Mouse (Mus musculus) spleen, adult 12 weeks (tissue): ENCODE data around the gene Olfr740.

Source experiments
- DNase-seq: peaks from one replicate; pipeline ENCODE4 v3.0.0; 2022; ENCODE audit warnings: low spot score

Gene Olfr740

DNA sequence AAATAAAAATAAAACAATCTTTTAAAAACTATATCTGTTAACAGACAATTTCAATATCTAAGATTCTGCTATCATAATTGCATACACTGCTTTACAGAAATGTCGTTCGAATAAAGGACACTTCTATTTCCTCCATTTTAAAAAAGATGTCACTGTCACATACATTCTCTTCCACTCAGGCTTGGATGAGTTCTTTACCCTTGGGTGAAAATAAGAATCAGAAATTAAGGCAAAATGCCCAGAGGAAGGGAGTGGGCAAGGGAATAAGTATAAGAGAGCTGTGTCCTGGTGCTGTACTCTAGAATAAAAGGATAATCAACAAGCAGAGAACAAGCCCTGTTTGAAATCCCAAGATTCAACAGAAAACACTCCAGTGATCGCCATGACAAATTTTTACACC, at the start of gene Olfr740:
Gene Olfr740, plus strand, starts transcription at position 301 of the 400 bp plus-strand sequence.
- DNase-seq, result no peak

DNA sequence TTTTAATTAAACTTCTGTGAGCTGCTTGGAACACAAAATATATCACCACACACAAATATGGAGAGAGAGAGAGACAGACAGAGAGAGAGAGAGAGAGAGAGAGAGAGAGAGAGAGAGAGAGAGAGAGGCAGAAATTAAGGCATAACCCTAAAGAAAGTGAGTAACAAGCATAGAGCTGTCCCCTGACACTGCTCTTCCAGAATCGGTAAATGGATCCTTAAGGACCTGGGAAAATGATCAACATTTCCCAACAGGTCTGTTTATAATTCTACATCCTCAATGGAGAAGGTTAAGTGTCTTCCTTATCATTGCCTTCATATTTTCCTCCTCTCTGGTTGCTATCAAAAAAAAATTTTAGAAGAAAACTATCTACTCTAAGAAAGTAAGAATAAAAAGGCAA, 38.1 kb upstream of the Olfr740 start, which contains the start of gene Olfr738:
Gene Olfr738, plus strand, starts transcription at position 301 of the 400 bp plus-strand sequence.
- no peak for DNase-seq

DNA sequence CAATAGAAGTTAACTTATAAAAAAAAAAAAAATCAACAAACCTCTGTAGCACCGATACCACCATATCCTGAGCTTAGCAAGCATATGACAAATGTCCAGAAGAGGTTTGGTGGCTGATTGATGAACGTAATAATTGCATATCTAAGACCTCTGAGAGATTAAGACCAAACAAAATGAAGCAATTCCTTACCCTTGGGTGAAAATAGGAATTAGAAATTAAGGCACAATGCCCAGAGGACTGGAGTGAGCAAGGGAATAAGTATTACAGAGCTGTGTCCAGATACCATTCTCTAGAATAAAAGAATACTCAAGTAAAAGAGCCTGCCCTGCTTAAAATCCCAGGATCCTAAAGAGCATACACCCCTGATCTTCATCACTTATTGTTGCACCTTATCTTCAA, 27.0 kb upstream of the Olfr740 start, which contains the start of gene Olfr739:
Gene Olfr739, plus strand, starts transcription at position 301 of the 400 bp plus-strand sequence.
- no peak for DNase-seq

DNA sequence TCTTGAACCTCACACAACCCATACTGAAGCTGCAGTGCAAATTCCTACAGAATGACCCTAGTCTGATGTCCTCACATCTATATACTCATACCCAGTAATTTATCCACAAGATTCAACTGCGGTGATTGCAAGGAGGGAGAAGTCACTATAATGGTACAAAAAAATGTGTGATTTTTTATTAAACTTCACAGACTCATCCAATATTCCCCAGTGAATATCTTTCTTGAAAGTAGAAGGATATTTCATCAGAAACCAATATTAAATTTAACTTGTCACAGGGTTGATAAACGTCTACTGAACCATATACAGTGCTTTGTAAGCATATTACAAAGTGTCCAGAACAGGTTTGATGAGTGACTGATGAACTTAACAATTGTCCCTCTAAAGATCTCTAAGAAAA, 27.1 kb downstream of the Olfr740 start, which contains the start of gene Olfr741:
Gene Olfr741, plus strand, starts transcription at position 301 of the 400 bp plus-strand sequence.
- no peak for DNase-seq

DNA sequence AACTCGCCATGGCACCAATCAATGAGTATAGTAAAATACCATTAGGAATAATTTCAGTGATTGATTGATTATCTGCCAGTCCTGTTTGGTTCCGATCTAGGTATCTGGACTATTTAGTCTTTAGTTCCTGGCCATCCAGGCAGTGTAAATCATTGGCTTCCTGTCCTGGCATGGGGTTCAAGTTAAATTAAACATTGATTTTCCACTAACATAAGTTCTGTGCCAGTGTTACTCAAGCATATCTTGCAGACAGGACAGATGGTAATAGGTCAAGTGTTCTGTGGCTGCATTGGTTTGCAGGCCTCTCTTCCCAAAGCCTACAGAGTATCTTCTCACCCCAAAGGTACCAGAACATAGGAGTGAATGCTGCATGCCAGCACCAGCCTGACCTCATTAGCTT, 33.1 kb downstream of the Olfr740 start:
- DNase-seq, result no peak

DNA sequence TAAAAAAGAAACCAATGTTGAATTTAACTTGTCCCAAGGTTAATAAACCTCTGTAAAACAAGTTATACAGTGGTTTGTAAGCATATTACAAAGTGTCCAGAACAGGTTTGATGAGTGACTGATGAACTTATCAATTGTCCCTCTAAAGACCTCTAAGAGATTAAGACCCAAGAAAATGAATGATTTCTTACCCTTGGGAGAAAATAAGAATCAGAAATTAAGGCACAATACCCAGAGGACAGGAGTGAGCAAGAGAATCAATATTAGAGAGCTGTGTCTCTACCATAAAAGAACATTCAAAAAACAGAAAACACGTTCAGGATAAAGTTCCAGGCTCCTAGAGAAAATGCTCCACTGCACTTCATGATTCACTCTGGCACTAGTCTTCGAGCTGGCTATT, 58.0 kb downstream of the Olfr740 start, which contains the start of gene Olfr742:
Gene Olfr742, plus strand, starts transcription at position 301 of the 400 bp plus-strand sequence.
- DNase-seq, result no peak
